Mouse (Mus musculus): Measurements from ENCODE around the gene Pnmal1. TPM values are rescaled to one million over a fixed set of nuclear protein-coding genes. Genes with fewer than 3 reads are reported as not detected.
A peak's percentile ranks its signal among the peaks of the same experiment; 100 is the strongest.

The Pnmal1 gene
- total RNA-seq, 1 experiment from 2014 or later: not detected

- no peak for ATAC-seq (replicated peaks in 1 of 2; ENCODE audit: insufficient read depth in 1 of 2, low FRiP score in 2 of 2, low TSS enrichment in 1 of 2, low read depth in 1 of 2, poor library complexity in 2 of 2, severe bottlenecking in 2 of 2)
These were observed 37.0 kb upstream of the Pnmal1 start for GRCm38 (mm10) chr7:16922360-16922973.

- ATAC-seq (replicated peaks in 1 of 2; ENCODE audit: insufficient read depth in 1 of 2, low FRiP score in 2 of 2, low TSS enrichment in 1 of 2, low read depth in 1 of 2, poor library complexity in 2 of 2, severe bottlenecking in 2 of 2): no peak; a peak in 1 of 4 replicates
These were observed 36.0 kb upstream of the Pnmal1 start for GRCm38 (mm10) chr7:16923283-16924036.

- ATAC-seq (replicated peaks in 1 of 2; ENCODE audit: insufficient read depth in 1 of 2, low FRiP score in 2 of 2, low TSS enrichment in 1 of 2, low read depth in 1 of 2, poor library complexity in 2 of 2, severe bottlenecking in 2 of 2): peak; percentile 86 to 92
These were observed 35.2 kb upstream of the Pnmal1 start, which contains the start of gene Calm3 for GRCm38 (mm10) chr7:16924037-16924834. Calm3 (minus strand) TSS chr7:16924114.

- ATAC-seq (replicated peaks in 1 of 2; ENCODE audit: insufficient read depth in 1 of 2, low FRiP score in 2 of 2, low TSS enrichment in 1 of 2, low read depth in 1 of 2, poor library complexity in 2 of 2, severe bottlenecking in 2 of 2): no peak
These were observed 31.1 kb upstream of the Pnmal1 start for GRCm38 (mm10) chr7:16928341-16928740.

GRCm38 (mm10) chr7:16930850-16931249, 28.6 kb upstream of the Pnmal1 start:
- ATAC-seq (replicated peaks in 1 of 2; ENCODE audit: insufficient read depth in 1 of 2, low FRiP score in 2 of 2, low TSS enrichment in 1 of 2, low read depth in 1 of 2, poor library complexity in 2 of 2, severe bottlenecking in 2 of 2): peak; percentile 63 to 74; a peak in 3 of 4 replicates

- peak; percentile 78 to 80 for ATAC-seq (replicated peaks in 1 of 2; ENCODE audit: insufficient read depth in 1 of 2, low FRiP score in 2 of 2, low TSS enrichment in 1 of 2, low read depth in 1 of 2, poor library complexity in 2 of 2, severe bottlenecking in 2 of 2)
These were observed 27.4 kb upstream of the Pnmal1 start for GRCm38 (mm10) chr7:16931968-16932627.

- ATAC-seq (replicated peaks in 1 of 2; ENCODE audit: insufficient read depth in 1 of 2, low FRiP score in 2 of 2, low TSS enrichment in 1 of 2, low read depth in 1 of 2, poor library complexity in 2 of 2, severe bottlenecking in 2 of 2): no peak
These were observed 26.5 kb upstream of the Pnmal1 start for GRCm38 (mm10) chr7:16932704-16933577.

GRCm38 (mm10) chr7:16937312-16937711, 22.2 kb upstream of the Pnmal1 start:
- ATAC-seq (replicated peaks in 1 of 2; ENCODE audit: insufficient read depth in 1 of 2, low FRiP score in 2 of 2, low TSS enrichment in 1 of 2, low read depth in 1 of 2, poor library complexity in 2 of 2, severe bottlenecking in 2 of 2): no peak

- no peak for ATAC-seq (replicated peaks in 1 of 2; ENCODE audit: insufficient read depth in 1 of 2, low FRiP score in 2 of 2, low TSS enrichment in 1 of 2, low read depth in 1 of 2, poor library complexity in 2 of 2, severe bottlenecking in 2 of 2)
These were observed 21.2 kb upstream of the Pnmal1 start for GRCm38 (mm10) chr7:16938117-16938791.

GRCm38 (mm10) chr7:16940292-16940691, 19.2 kb upstream of the Pnmal1 start:
- no peak for ATAC-seq (replicated peaks in 1 of 2; ENCODE audit: insufficient read depth in 1 of 2, low FRiP score in 2 of 2, low TSS enrichment in 1 of 2, low read depth in 1 of 2, poor library complexity in 2 of 2, severe bottlenecking in 2 of 2)

- ATAC-seq (replicated peaks in 1 of 2; ENCODE audit: insufficient read depth in 1 of 2, low FRiP score in 2 of 2, low TSS enrichment in 1 of 2, low read depth in 1 of 2, poor library complexity in 2 of 2, severe bottlenecking in 2 of 2): no peak
These were observed 16.6 kb upstream of the Pnmal1 start for GRCm38 (mm10) chr7:16942861-16943260.

- peak; percentile 77 for ATAC-seq (replicated peaks in 1 of 2; ENCODE audit: insufficient read depth in 1 of 2, low FRiP score in 2 of 2, low TSS enrichment in 1 of 2, low read depth in 1 of 2, poor library complexity in 2 of 2, severe bottlenecking in 2 of 2)
These were observed 15.2 kb upstream of the Pnmal1 start, which contains the start of gene Pnmal2 for GRCm38 (mm10) chr7:16944061-16944807. Pnmal2 (plus strand) TSS chr7:16944682.

GRCm38 (mm10) chr7:16944808-16945315, 14.6 kb upstream of the Pnmal1 start:
- ATAC-seq (replicated peaks in 1 of 2; ENCODE audit: insufficient read depth in 1 of 2, low FRiP score in 2 of 2, low TSS enrichment in 1 of 2, low read depth in 1 of 2, poor library complexity in 2 of 2, severe bottlenecking in 2 of 2): no peak

GRCm38 (mm10) chr7:16945419-16945818, 14.1 kb upstream of the Pnmal1 start:
- no peak for ATAC-seq (replicated peaks in 1 of 2; ENCODE audit: insufficient read depth in 1 of 2, low FRiP score in 2 of 2, low TSS enrichment in 1 of 2, low read depth in 1 of 2, poor library complexity in 2 of 2, severe bottlenecking in 2 of 2)
